Mouse (Mus musculus) midbrain, embryonic 14.5 days (tissue): Measurements from ENCODE around the gene Cbx6. TPM values are rescaled to one million over a fixed set of nuclear protein-coding genes. Genes with fewer than 3 reads are reported as not detected.

Experiments
- ATAC-seq: fragments of 200-750 bp; cut with Nextera tagmentation; 2 replicates; pipeline ENCODE4 v1.8.0; 2017; ENCODE audit warnings: moderate number of reproducible peaks, moderate library complexity; ENCODE audit not compliant: low FRiP score, low TSS enrichment
- DNase-seq: peaks from one replicate; pipeline ENCODE4 v3.0.0-alpha.2; 2015
- H3K27ac ChIP-seq: fragments of 300-500 bp; sonication (generic); replicated peaks from 2 replicates; pipeline ENCODE4 v1.5.1; 2014; ENCODE audit warnings: mild to moderate bottlenecking, low read depth, low read length, moderate library complexity
- H3K27me3 ChIP-seq: fragments of 300-500 bp; sonication (generic); 2 replicates; pipeline ENCODE4 v1.6.1; 2014; ENCODE audit warnings: low read length, control low read depth, mixed read lengths; ENCODE audit not compliant: control insufficient read depth, insufficient read depth
- H3K36me3 ChIP-seq: fragments of 300-500 bp; sonication (generic); 2 replicates; pipeline ENCODE4 v1.6.1; 2014; ENCODE audit warnings: low read length, control low read depth; ENCODE audit not compliant: control insufficient read depth, insufficient read depth
- H3K4me1 ChIP-seq: fragments of 300-500 bp; sonication (generic); 2 replicates; pipeline ENCODE4 v1.6.1; 2014; ENCODE audit warnings: mild to moderate bottlenecking, antibody characterized with exemption, low read length, control low read depth; ENCODE audit not compliant: control insufficient read depth, insufficient read depth
- H3K4me2 ChIP-seq: fragments of 300-500 bp; sonication (generic); 2 replicates; pipeline ENCODE4 v1.6.1; 2014; ENCODE audit warnings: mild to moderate bottlenecking, low read length, moderate library complexity
- H3K4me3 ChIP-seq: fragments of 300-500 bp; sonication (generic); replicated peaks from 2 replicates; pipeline ENCODE4 v1.5.1; 2014; ENCODE audit warnings: low read depth, low read length
- H3K9ac ChIP-seq: fragments of 300-500 bp; sonication (generic); replicated peaks from 2 replicates; pipeline ENCODE4 v1.6.1; 2014; ENCODE audit warnings: mild to moderate bottlenecking, low read length, moderate library complexity
- H3K9me3 ChIP-seq: fragments of 300-500 bp; sonication (generic); 2 replicates; pipeline ENCODE4 v1.6.1; 2016; ENCODE audit warnings: low read length, control low read depth, mixed read lengths; ENCODE audit not compliant: control insufficient read depth
- WGBS: fragments of 180-500 bp; shearing (Covaris S2); extraction: QIAGEN DNeasy Blood & Tissue Kit; methylation state at CpG from one replicate; pipeline ENCODE4 v1.1.7; 2014; 5-methylcytosine and 5-hydroxymethylcytosine counted together
- polyA plus RNA-seq: library from polyadenylated mRNA; unstranded; fragments of >200 nt; fragmentation: Nextera tagmentation; extraction: Ambion mirVana; gene quantifications from 2 replicates; pipeline ENCODE4 v1.2.1, GENCODE M21; 2014

Gene Cbx6
- polyA plus RNA-seq: 46.7 and 52.1 TPM in 2 replicates

- ATAC-seq: peak; percentile 87
- H3K4me2 ChIP-seq: peak within 1 kb of the TSS; percentile 92
- DNase-seq: peak; percentile 100
- H3K4me3 ChIP-seq: peak within 1 kb of the TSS; percentile 84
- H3K36me3 ChIP-seq: peaks cover 9% of the 10 kb centered on the region
- no peaks in the 10 kb centered on the region for H3K9me3 ChIP-seq
- WGBS: under 1% methylated on average over 58 of the region's 58 CpGs
- peak within 1 kb of the TSS; percentile 92 for H3K9ac ChIP-seq
- peak within 1 kb of the TSS; percentile 97 for H3K27ac ChIP-seq
- no peaks in the 10 kb centered on the region for H3K27me3 ChIP-seq
- peaks cover 45% of the 10 kb centered on the region for H3K4me1 ChIP-seq
These were observed at the start of gene Cbx6, which contains the start of gene Npcd for GRCm38 (mm10) chr15:79834130-79834880. Gene Cbx6 (minus strand): TSS chr15:79834688. Gene Npcd (minus strand): TSS chr15:79834237.

GRCm38 (mm10) chr15:79883352-79883822, 48.9 kb upstream of the Cbx6 start:
- WGBS: under 1% methylated on average over 30 of the region's 30 CpGs
- peak overlapping the region; percentile 69 for H3K9ac ChIP-seq
- H3K4me2 ChIP-seq: peak overlapping the region; percentile 77
- peaks cover 5% of the 10 kb centered on the region; the same call in 1 of the 2 replicates for H3K4me1 ChIP-seq
- peak; percentile 97 for DNase-seq
- peak overlapping the region; percentile 43 for H3K4me3 ChIP-seq
- H3K27me3 ChIP-seq: no peaks in the 10 kb centered on the region
- peak overlapping the region; percentile 92 for H3K27ac ChIP-seq
- ATAC-seq: peak; percentile 92
- H3K9me3 ChIP-seq: no peaks in the 10 kb centered on the region
- H3K36me3 ChIP-seq: no peaks in the 10 kb centered on the region

- peaks cover 5% of the 10 kb centered on the region; the same call in 1 of the 2 replicates for H3K4me1 ChIP-seq
- no peaks in the 10 kb centered on the region for H3K9me3 ChIP-seq
- no peaks in the 10 kb centered on the region for H3K27me3 ChIP-seq
- ATAC-seq (peak; percentile 77), DNase-seq (peak; percentile 84)
- peak overlapping the region; percentile 92 for H3K27ac ChIP-seq
- peak overlapping the region; percentile 43 for H3K4me3 ChIP-seq
- peak overlapping the region; percentile 69 for H3K9ac ChIP-seq
- 17% methylated on average over 19 of the region's 19 CpGs for WGBS
- H3K36me3 ChIP-seq: no peaks in the 10 kb centered on the region
- H3K4me2 ChIP-seq: peak overlapping the region; percentile 77
These were observed 48.3 kb upstream of the Cbx6 start for GRCm38 (mm10) chr15:79882623-79883267.

GRCm38 (mm10) chr15:79880477-79880876, 46.0 kb upstream of the Cbx6 start:
- H3K27me3 ChIP-seq: no peaks in the 10 kb centered on the region
- H3K4me1 ChIP-seq: peaks cover 5% of the 10 kb centered on the region; the same call in 1 of the 2 replicates
- H3K27ac ChIP-seq: no peak overlapping the region
- no peak overlapping the region for H3K4me3 ChIP-seq
- 85% methylated on average over 3 of the region's 3 CpGs for WGBS
- ATAC-seq (no peak), DNase-seq (no peak)
- no peak overlapping the region for H3K4me2 ChIP-seq
- H3K9me3 ChIP-seq: no peaks in the 10 kb centered on the region
- no peak overlapping the region for H3K9ac ChIP-seq
- no peaks in the 10 kb centered on the region for H3K36me3 ChIP-seq

GRCm38 (mm10) chr15:79879319-79879718, 44.8 kb upstream of the Cbx6 start:
- H3K4me2 ChIP-seq: no peak overlapping the region
- peak; percentile 58 for DNase-seq
- no peak for ATAC-seq

GRCm38 (mm10) chr15:79878725-79879136, 44.2 kb upstream of the Cbx6 start:
- ATAC-seq: no peak
- no peak for DNase-seq
- Histone ChIP-seq H3K4me3 (no peak overlapping the region), H3K4me1 (peaks cover 5% of the 10 kb centered on the region; the same call in 1 of the 2 replicates), H3K9me3 (no peaks in the 10 kb centered on the region), H3K27ac (no peak overlapping the region), H3K9ac (no peak overlapping the region), H3K4me2 (no peak overlapping the region), H3K36me3 (no peaks in the 10 kb centered on the region), H3K27me3 (no peaks in the 10 kb centered on the region)
- 78% methylated on average over 6 of the region's 6 CpGs for WGBS

More at GRCm38 (mm10) chr15:79879319-79879718, 44.8 kb upstream of the Cbx6 start:
- Histone ChIP-seq H3K9me3 (no peaks in the 10 kb centered on the region), H3K27me3 (no peaks in the 10 kb centered on the region), H3K27ac (no peak overlapping the region; the same call in 1 of the 2 replicates), H3K4me3 (no peak overlapping the region), H3K36me3 (no peaks in the 10 kb centered on the region), H3K4me1 (peaks cover 5% of the 10 kb centered on the region; the same call in 1 of the 2 replicates), H3K9ac (no peak overlapping the region)
- WGBS: 53% methylated on average over 13 of the region's 13 CpGs

GRCm38 (mm10) chr15:79875261-79875995, 40.9 kb upstream of the Cbx6 start:
- ATAC-seq: no peak
- Histone ChIP-seq H3K27ac (no peak overlapping the region), H3K4me3 (no peak overlapping the region), H3K9ac (no peak overlapping the region), H3K36me3 (no peaks in the 10 kb centered on the region), H3K9me3 (no peaks in the 10 kb centered on the region), H3K4me2 (no peak overlapping the region), H3K27me3 (no peaks in the 10 kb centered on the region), H3K4me1 (no peaks in the 10 kb centered on the region)
- 85% methylated on average over 18 of the region's 18 CpGs for WGBS
- DNase-seq: no peak

GRCm38 (mm10) chr15:79873995-79874394, 39.5 kb upstream of the Cbx6 start:
- Histone ChIP-seq H3K4me3 (no peak overlapping the region), H3K36me3 (no peaks in the 10 kb centered on the region), H3K9ac (no peak overlapping the region), H3K4me1 (no peaks in the 10 kb centered on the region), H3K27me3 (no peaks in the 10 kb centered on the region), H3K9me3 (no peaks in the 10 kb centered on the region), H3K4me2 (no peak overlapping the region), H3K27ac (no peak overlapping the region)
- ATAC-seq (no peak), DNase-seq (no peak)
- WGBS: 77% methylated on average over 2 of the region's 2 CpGs
